Mouse (Mus musculus): ENCODE measurements around the gene Atn1.

Atn1 gene

GRCm38 (mm10) chr6:124740888-124741761, 15.2 kb downstream of the Atn1 start, which contains the start of gene Grcc10:
Gene Grcc10 (minus strand): TSS chr6:124741374.
- peak; percentile 87 for DNase-seq (ENCODE audit: low read depth, low spot score)

DNA sequence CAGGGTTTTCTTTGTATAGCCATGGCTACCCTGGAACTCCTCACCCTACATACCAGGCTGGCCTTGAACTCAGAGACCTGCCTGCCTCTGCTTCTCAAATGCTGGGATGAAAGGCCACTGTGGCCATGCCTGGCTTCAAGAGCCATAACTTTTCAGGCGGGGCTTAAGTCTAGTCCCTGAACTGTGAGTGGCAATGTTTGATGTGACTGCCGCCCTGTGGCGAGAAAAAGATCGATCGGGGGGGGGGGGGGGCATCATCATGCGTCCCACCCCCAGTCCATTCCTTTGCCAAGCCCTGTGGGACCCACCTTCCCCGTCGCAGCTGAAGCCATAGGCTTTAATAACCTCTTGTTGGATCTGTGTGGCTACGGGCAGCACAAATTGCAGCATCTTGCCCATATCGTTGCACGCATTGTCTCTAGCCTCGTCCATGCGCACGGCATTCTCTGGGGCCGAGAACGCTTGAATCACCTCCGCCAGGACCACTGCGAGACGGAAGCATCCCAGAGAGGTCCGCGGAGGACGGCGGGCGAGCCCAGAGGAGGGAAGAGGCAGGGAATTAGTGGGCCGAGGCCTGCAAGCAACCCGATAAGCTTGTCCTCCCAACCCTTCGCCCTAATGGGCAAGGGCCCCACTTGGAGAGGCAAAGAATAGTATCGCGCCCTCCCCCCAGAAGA, 16.0 kb downstream of the Atn1 start:
- DNase-seq (ENCODE audit: low read depth, low spot score), result no peak

DNA sequence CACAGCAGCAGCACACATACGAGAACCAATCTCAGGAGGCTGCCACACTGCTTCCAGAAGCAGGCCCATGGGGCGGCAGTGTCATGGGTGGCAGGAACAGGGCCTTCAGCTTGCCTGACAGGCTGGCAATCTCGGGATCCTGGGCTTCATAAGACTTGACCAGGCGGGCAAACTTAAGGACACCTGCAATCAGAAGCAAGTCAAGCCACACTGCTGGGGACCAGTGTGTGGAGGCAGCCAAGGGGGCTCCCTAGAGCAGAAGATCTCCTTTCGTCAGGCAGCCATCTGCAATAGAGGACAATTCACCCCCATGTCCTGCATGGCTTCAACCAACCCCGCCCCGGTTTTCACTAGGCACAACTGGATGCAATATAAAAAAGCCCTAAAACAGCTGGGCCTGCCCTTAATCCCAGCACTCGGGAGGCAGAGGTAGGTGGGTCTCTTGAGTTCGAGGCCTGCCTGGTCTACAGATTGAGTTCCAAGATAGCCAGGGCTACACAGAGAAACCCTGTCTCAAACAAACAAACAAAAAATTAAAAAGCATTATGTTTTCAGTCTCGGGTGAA, 17.0 kb downstream of the Atn1 start:
- no peak for DNase-seq (ENCODE audit: low read depth, low spot score)

DNA sequence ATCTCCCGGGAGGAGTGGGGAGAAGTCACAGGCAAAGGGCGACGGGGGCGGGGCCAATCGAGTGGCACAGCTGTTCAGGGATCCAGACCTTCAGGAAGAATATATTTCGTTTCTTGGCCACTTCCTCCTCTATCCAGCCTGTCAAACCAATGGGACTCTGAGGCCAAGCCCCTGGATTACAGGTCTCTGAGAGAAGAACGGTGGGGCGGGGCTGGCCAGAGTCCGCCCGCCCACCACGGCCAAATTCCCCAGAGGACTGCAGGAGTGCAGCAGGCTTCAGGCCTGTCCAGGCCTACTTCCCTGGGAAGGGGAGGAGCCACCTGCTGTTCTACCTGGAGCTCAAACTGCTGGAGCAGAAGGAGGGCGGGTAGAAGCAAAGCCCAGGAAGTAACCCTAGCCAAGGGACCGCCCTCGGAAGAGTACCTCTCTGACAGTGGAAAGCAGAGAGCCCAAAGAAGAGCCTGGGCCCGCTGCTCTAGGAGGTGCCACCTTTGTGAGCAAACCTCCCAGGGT, 17.8 kb downstream of the Atn1 start, which contains the start of gene Ptpn6:
Gene Ptpn6 (minus strand): TSS at position 204 of the 513 bp plus-strand sequence.
- no peak for DNase-seq (ENCODE audit: low read depth, low spot score)

GRCm38 (mm10) chr6:124737040-124737439, 19.3 kb downstream of the Atn1 start:
- no peak for DNase-seq (ENCODE audit: low read depth, low spot score)

DNA sequence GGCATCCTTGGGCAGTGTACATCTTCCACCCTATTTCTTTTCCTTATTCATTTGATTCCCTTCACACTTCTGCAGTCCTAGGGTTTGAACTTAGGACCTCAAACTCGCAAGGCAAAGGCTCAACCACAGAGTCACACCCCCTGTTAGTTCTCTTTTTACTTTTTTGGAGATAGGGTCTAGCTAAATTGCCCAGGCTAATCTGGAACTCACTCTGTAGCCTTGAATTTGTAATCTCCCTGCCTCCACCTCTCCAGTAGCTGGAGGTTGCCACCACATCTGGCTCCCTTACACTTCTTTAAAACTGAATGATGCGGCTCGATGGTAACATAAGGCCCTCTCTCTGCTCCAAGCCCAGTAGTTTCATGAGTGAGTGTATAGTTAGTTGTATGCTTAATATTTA, 21.9 kb downstream of the Atn1 start:
- no peak for DNase-seq (ENCODE audit: low read depth, low spot score)

GRCm38 (mm10) chr6:124732476-124733370, 23.6 kb downstream of the Atn1 start:
- no peak for DNase-seq (ENCODE audit: low read depth, low spot score)

DNA sequence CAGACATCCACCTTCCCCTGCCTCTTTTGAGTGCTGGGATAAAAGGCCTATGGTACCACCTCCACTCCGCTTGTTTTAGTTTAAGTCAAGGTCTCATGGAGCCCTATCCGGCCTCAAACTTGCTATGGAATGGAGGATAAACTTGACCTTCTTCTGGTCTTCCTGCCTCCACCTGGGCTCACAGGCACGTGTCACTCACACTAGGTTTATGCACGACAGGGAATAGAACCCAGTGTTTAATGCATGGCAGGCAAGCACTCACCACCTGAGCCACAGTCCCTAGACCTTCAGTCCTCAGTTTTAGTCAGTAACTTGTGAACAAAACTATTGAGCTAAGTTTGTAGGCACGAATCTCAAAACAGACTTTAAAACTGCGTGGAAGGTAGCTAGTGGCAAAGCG, 25.3 kb downstream of the Atn1 start:
- no peak for DNase-seq (ENCODE audit: low read depth, low spot score)

- no peak for DNase-seq (ENCODE audit: low read depth, low spot score)
Observed at GRCm38 (mm10) chr6:124729850-124730705, 26.2 kb downstream of the Atn1 start.

GRCm38 (mm10) chr6:124728621-124729020, 27.7 kb downstream of the Atn1 start:
- no peak for DNase-seq (ENCODE audit: low read depth, low spot score)

DNA sequence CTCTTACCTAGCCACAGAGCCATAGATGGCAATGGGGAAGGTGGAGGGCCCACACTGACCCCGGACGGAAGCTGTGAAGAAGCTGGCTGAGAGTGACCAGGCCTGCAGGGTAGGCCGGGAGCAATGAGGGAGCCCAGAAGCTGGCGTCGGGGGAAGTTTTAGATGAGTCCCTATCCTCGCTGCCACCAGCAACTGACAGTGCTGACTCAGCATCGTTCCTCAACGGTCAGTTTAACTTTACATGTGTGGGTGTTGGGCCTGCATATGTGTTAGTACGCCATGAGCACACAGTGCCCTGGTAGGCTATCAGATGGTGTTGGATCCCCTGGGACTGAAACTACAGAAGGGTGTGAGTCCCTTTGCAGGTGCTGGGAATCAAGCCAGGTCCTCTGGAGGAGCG, 31.9 kb downstream of the Atn1 start:
- no peak for DNase-seq (ENCODE audit: low read depth, low spot score)

- DNase-seq (ENCODE audit: low read depth, low spot score), result no peak
Observed at GRCm38 (mm10) chr6:124723541-124723940, 32.8 kb downstream of the Atn1 start.

GRCm38 (mm10) chr6:124722876-124723473, 33.3 kb downstream of the Atn1 start:
- DNase-seq (ENCODE audit: low read depth, low spot score), result no peak

GRCm38 (mm10) chr6:124720904-124721303, 35.4 kb downstream of the Atn1 start:
- DNase-seq (ENCODE audit: low read depth, low spot score), result no peak

DNA sequence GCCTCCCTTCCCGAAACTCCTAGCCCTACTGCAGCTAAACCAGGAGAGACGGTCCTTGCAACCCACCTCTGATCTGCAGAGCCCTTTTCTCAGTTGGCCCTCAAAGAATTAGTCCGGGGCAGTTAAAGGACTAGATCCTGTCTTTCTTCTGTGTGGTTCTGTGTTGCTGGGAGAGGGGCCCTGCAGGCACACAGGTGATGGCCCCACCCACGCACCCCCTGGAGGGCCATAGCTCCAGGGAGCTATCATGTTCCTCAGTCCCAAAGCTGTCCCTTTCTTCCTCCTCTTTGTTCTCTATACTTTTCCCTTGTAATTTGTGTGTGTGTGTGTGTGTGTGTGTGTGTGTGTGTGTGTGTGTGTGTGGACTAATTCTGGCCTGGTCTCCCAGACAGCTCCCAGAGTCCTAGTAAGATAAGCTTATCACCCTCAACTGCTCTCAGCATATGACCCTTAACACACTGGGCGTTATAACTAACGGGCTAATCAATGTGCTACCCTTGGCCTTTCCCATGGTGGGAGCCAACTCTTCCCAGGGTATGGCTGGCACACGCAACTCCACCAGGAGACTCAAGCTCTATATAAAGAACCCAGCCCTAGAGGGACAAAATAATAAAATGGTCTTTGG, 36.9 kb downstream of the Atn1 start:
- no peak for DNase-seq (ENCODE audit: low read depth, low spot score)

- DNase-seq (ENCODE audit: low read depth, low spot score), result no peak
Observed at GRCm38 (mm10) chr6:124718703-124719102, 37.6 kb downstream of the Atn1 start.

GRCm38 (mm10) chr6:124717968-124718367, 38.4 kb downstream of the Atn1 start:
- no peak for DNase-seq (ENCODE audit: low read depth, low spot score)

- DNase-seq (ENCODE audit: low read depth, low spot score), result no peak
Observed at GRCm38 (mm10) chr6:124716864-124717490, 39.3 kb downstream of the Atn1 start.

DNA sequence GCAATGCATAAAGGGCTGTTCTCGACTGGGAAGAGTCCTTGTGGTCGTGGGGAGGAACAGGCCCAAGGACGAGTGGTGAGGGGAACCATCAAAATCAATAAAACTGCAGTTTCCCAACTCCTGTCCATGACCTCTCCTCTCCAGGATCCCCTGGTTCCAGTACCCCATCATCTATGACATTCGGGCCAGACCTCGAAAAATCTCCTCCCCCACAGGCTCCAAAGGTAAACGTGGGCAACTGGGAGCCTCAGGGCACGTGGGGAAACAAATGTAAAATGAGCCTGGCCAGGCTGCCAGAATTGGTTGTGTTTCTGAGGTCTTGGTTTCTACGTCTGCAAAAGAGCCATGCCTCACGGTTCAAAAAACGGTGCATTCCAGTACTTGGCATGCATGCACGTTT, 43.4 kb downstream of the Atn1 start:
- DNase-seq (ENCODE audit: low read depth, low spot score), result no peak
